Mouse (Mus musculus) kidney, postnatal 0 days (tissue): Measurements from ENCODE around the gene Lgals3bp. TPM values are rescaled to one million over a fixed set of nuclear protein-coding genes. Genes with fewer than 3 reads are reported as not detected.

Experiments used
- ATAC-seq: fragments of 200-750 bp; cut with Nextera tagmentation; replicated peaks from 2 replicates; pipeline ENCODE4 v1.8.0; 2017; ENCODE audit warnings: low read depth, moderate number of reproducible peaks, moderate TSS enrichment, moderate library complexity; ENCODE audit not compliant: low FRiP score
- DNase-seq: peaks from one replicate; pipeline ENCODE4 v3.0.0-alpha.2; 2016; ENCODE audit warnings: low spot score
- H3K27ac ChIP-seq: fragments of 300-500 bp; sonication (generic); 2 replicates; pipeline ENCODE4 v1.5.1; 2014; ENCODE audit warnings: mild to moderate bottlenecking
- H3K27me3 ChIP-seq: fragments of 300-500 bp; sonication (generic); 2 replicates; pipeline ENCODE4 v1.6.1; 2014; ENCODE audit warnings: low read length, mixed read lengths; ENCODE audit not compliant: insufficient read depth
- H3K36me3 ChIP-seq: fragments of 300-500 bp; sonication (generic); 2 replicates; pipeline ENCODE4 v1.6.1; 2014; ENCODE audit warnings: low read length, mixed read lengths; ENCODE audit not compliant: insufficient read depth
- H3K4me1 ChIP-seq: fragments of 300-500 bp; sonication (generic); replicated peaks from 2 replicates; pipeline ENCODE4 v1.6.1; 2014; ENCODE audit warnings: antibody characterized with exemption, low read length, mixed read lengths; ENCODE audit not compliant: insufficient read depth
- H3K4me2 ChIP-seq: fragments of 300-500 bp; sonication (generic); 2 replicates; pipeline ENCODE4 v1.6.1; 2014; ENCODE audit warnings: mild to moderate bottlenecking, low read length, moderate library complexity, mixed read lengths
- H3K4me3 ChIP-seq: fragments of 300-500 bp; sonication (generic); replicated peaks from 2 replicates; pipeline ENCODE4 v1.5.1; 2014; ENCODE audit warnings: low read depth, low read length
- H3K9ac ChIP-seq: fragments of 300-500 bp; sonication (generic); 2 replicates; pipeline ENCODE4 v1.6.1; 2014; ENCODE audit warnings: low read depth, low read length
- H3K9me3 ChIP-seq: fragments of 300-500 bp; sonication (generic); replicated peaks from 2 replicates; pipeline ENCODE4 v1.6.1; 2016; ENCODE audit warnings: low read length, inconsistent platforms, mixed read lengths
- CTCF ChIP-seq: IDR thresholded peaks from 2 replicates; pipeline ENCODE4 v1.5.1; 2016; ENCODE audit warnings: antibody characterized with exemption, low read depth, mild to moderate bottlenecking, moderate library complexity
- WGBS: fragments of 180-500 bp; shearing (Covaris S2); extraction: QIAGEN DNeasy Blood & Tissue Kit; methylation state at CpG from one replicate; pipeline ENCODE4 v1.1.7; 2014; 5-methylcytosine and 5-hydroxymethylcytosine counted together
- polyA plus RNA-seq: library from polyadenylated mRNA; unstranded; fragments of >200 nt; fragmentation: Nextera tagmentation; extraction: Ambion mirVana; gene quantifications from 2 replicates; pipeline ENCODE4 v1.2.1, GENCODE M21; 2015

The Lgals3bp gene
- polyA plus RNA-seq, 1 experiment from 2014 or later: 80.3 TPM

DNA sequence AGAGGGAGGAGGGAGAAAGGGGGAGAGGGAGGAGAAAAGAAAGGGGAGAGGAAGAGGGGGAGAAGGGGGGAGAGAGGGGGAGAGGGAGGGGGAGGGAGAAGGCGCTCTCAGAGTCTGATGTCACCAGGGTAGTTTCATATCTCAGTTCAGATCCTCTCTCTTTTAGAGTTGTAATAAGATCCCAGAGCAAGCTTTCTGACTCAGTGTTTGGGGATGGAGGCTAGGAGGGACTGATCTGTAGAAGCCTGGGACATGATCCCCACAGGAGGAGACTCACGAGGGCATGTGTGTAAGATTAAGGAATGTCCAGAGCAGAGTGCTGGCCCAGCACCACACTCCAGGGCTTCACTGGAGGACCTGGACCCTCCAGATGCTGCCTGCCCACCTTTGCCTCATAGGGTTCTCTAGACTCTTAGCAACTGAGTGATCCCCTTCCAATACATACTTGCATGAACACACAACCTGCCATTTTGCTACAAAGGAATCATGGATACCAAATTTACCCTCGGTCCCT lies 25.4 kb upstream of the Lgals3bp start:
- TF ChIP-seq CTCF: no peak
- ATAC-seq (no peak), DNase-seq (no peak)
- no peak overlapping the region for H3K4me3 ChIP-seq
- 43% methylated on average over 3 of the region's 3 CpGs for WGBS
- no peak overlapping the region; the same call in 1 of the 2 replicates for H3K4me2 ChIP-seq
- no peaks in the 10 kb centered on the region for H3K9me3 ChIP-seq
- no peaks in the 10 kb centered on the region for H3K36me3 ChIP-seq
- H3K27me3 ChIP-seq: no peaks in the 10 kb centered on the region
- H3K4me1 ChIP-seq: peaks cover 14% of the 10 kb centered on the region; the same call in 1 of the 2 replicates
- no peak overlapping the region for H3K9ac ChIP-seq
- H3K27ac ChIP-seq: no peak overlapping the region

DNA sequence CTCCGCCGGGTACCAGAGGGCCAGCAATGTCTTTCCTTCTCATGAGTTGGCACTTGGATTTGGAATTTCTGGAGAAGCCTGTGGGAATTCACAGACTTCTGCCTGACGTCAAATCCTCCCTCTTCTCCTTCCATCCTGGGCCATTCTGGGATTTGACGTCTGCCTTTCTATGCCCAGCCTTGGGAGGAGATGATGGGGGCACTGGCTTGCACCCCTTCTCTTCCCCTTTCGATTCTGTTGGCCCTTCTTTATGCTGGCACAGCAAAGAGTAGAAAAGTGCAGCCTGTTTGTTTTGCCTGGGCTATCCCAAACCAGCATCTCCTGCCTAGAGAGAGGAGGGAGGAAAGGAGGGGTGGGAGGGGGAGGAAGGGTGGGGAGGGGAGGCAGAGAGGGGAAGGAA lies 24.9 kb upstream of the Lgals3bp start:
- no peak overlapping the region for H3K4me3 ChIP-seq
- H3K9ac ChIP-seq: no peak overlapping the region
- TF ChIP-seq CTCF: no peak
- peaks cover 14% of the 10 kb centered on the region; the same call in 1 of the 2 replicates for H3K4me1 ChIP-seq
- WGBS: 79% methylated on average over 5 of the region's 5 CpGs
- DNase-seq (no peak), ATAC-seq (no peak)
- H3K27me3 ChIP-seq: no peaks in the 10 kb centered on the region
- no peaks in the 10 kb centered on the region for H3K36me3 ChIP-seq
- H3K4me2 ChIP-seq: no peak overlapping the region
- H3K27ac ChIP-seq: no peak overlapping the region
- no peaks in the 10 kb centered on the region for H3K9me3 ChIP-seq

DNA sequence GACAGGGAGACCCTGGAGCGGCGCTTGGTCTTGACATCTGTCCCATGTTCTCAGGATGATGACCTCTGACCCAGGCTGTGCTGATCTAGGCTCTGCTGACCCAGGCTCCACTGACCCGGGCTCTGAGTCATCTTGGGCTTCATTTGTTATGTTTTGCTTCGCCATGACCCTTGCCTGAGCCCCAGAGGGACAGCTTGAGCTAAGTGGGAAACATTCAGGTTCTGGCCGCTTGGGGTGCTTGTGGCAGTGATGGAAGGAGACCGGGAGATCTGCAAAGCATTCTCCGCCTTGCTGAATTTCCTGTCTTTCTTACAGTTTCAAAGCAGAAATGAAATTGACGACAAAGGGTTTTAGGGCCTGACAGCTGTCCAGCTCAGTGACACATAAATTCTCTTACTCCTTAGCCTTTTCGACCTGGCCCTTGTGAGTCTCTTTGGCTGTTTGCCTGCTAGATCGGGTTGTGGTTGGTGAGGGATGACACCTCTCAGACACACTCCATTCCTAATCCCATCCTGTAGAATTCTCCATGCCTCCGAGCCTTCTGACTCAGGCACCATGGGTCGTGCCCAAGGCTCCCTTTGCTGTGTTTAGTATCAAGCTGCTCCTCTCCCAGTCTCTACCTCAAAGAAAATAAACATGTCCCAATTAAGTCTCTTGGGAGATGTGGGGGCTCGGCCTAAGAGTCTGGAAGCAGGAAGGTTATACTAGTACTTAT lies 22.9 kb upstream of the Lgals3bp start:
- no peak overlapping the region for H3K9ac ChIP-seq
- H3K27ac ChIP-seq: peak overlapping the region; percentile 25; the same call in 1 of the 2 replicates
- H3K4me1 ChIP-seq: peaks cover 10% of the 10 kb centered on the region; the same call in 1 of the 2 replicates
- H3K4me2 ChIP-seq: no peak overlapping the region
- H3K9me3 ChIP-seq: no peaks in the 10 kb centered on the region
- H3K4me3 ChIP-seq: no peak overlapping the region
- 0 out of 2 replicates have a peak, but pooled peaks have one; percentile 30 for ATAC-seq
- H3K27me3 ChIP-seq: no peaks in the 10 kb centered on the region
- WGBS: 36% methylated on average over 13 of the region's 13 CpGs
- peak; percentile 65 for DNase-seq
- H3K36me3 ChIP-seq: no peaks in the 10 kb centered on the region
- peak; percentile 34 for TF ChIP-seq CTCF

DNA sequence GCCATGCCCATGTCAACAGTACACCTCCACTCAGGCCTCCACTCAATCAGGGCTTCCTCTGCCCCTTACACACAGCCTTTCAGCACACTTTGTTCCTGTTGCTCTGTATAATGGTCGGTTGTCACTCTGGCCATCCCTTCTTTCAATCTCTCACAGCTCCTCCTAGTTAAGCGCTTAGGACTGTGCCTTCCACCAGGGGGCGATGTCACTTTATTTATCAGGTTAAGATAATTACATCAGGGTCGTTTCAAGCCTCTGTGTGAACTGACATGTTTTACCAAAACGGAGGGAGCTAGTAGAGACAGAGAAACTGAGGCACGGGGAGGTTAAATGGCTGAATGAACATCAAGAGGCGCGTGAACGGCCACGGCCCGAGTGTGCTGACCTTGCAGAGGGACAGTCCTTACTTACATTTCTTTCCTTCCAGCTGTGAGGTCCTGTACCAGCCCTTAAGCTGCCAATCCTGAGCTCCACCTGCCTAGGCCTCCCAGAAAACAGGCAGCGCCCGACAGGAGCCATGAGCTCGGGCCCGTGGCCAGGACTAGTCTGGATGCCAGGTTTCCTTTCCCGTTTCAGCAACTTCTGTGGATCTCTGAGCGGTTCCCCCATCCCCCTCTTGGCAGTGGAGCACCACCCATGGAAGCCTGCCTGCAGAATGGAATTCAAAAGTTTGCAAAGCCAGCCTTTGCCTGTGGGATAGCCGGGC lies 21.5 kb upstream of the Lgals3bp start:
- peaks cover 10% of the 10 kb centered on the region; the same call in 1 of the 2 replicates for H3K4me1 ChIP-seq
- H3K4me3 ChIP-seq: no peak overlapping the region
- no peak overlapping the region; the same call in 1 of the 2 replicates for H3K9ac ChIP-seq
- DNase-seq (peak; percentile 94), ATAC-seq (no peak)
- 7% methylated on average over 18 of the region's 18 CpGs for WGBS
- peak; percentile 92 for TF ChIP-seq CTCF
- H3K36me3 ChIP-seq: no peaks in the 10 kb centered on the region
- no peak overlapping the region for H3K27ac ChIP-seq
- peak overlapping the region; percentile 38 for H3K4me2 ChIP-seq
- no peaks in the 10 kb centered on the region for H3K9me3 ChIP-seq
- H3K27me3 ChIP-seq: no peaks in the 10 kb centered on the region

GRCm38 (mm10) chr11:118420261-118420660 lies 18.4 kb upstream of the Lgals3bp start:
- WGBS: 77% methylated on average over 7 of the region's 7 CpGs
- no peak overlapping the region for H3K27ac ChIP-seq
- peaks cover 4% of the 10 kb centered on the region; the same call in 1 of the 2 replicates for H3K36me3 ChIP-seq
- H3K27me3 ChIP-seq: no peaks in the 10 kb centered on the region
- H3K4me1 ChIP-seq: peaks cover 17% of the 10 kb centered on the region; the same call in 1 of the 2 replicates
- H3K9ac ChIP-seq: no peak overlapping the region
- ATAC-seq (no peak), DNase-seq (no peak)
- H3K4me2 ChIP-seq: no peak overlapping the region
- H3K4me3 ChIP-seq: no peak overlapping the region
- no peak for TF ChIP-seq CTCF
- no peaks in the 10 kb centered on the region for H3K9me3 ChIP-seq

- peak within 1 kb of the TSS; percentile 94 for H3K9ac ChIP-seq
- no peak for TF ChIP-seq CTCF
- WGBS: under 1% methylated on average over 50 of the region's 50 CpGs
These were observed 17.1 kb upstream of the Lgals3bp start, which contains the start of gene Cant1 for GRCm38 (mm10) chr11:118418834-118419504. Gene Cant1 (minus strand): TSS chr11:118419086.

More at GRCm38 (mm10) chr11:118418834-118419504, 17.1 kb upstream of the Lgals3bp start, which contains the start of gene Cant1:
- Histone ChIP-seq H3K4me2 (peak within 1 kb of the TSS; percentile 71), H3K27me3 (no peaks in the 10 kb centered on the region), H3K4me1 (peaks cover 17% of the 10 kb centered on the region; the same call in 1 of the 2 replicates), H3K27ac (peak within 1 kb of the TSS; percentile 78), H3K9me3 (no peaks in the 10 kb centered on the region), H3K36me3 (peaks cover 4% of the 10 kb centered on the region; the same call in 1 of the 2 replicates), H3K4me3 (peak within 1 kb of the TSS; percentile 85)
- DNase-seq: peak; percentile 100
- peak; percentile 87 for ATAC-seq
